Mouse (Mus musculus) hindbrain, embryonic 12.5 days (tissue): ENCODE data around the gene Rftn1. TPM values are rescaled to one million over a fixed set of nuclear protein-coding genes. Genes with fewer than 3 reads are reported as not detected.

Experiments
- ATAC-seq: fragments of 200-750 bp; cut with Nextera tagmentation; 2 replicates; pipeline ENCODE4 v1.8.0; 2017; ENCODE audit warnings: moderate TSS enrichment; ENCODE audit not compliant: low FRiP score
- H3K27ac ChIP-seq: fragments of 300-500 bp; sonication (generic); 2 replicates; pipeline ENCODE4 v1.5.1; 2016; ENCODE audit warnings: mild to moderate bottlenecking
- H3K27me3 ChIP-seq: fragments of 300-500 bp; sonication (generic); 2 replicates; pipeline ENCODE4 v1.6.1; 2016; ENCODE audit warnings: mild to moderate bottlenecking
- H3K36me3 ChIP-seq: fragments of 300-500 bp; sonication (generic); 2 replicates; pipeline ENCODE4 v1.6.1; 2016; ENCODE audit warnings: mild to moderate bottlenecking
- H3K4me1 ChIP-seq: fragments of 300-500 bp; sonication (generic); 2 replicates; pipeline ENCODE4 v1.6.1; 2016
- H3K4me2 ChIP-seq: fragments of 300-500 bp; sonication (generic); replicated peaks from 2 replicates; pipeline ENCODE4 v1.6.1; 2016; ENCODE audit warnings: mild to moderate bottlenecking
- H3K4me3 ChIP-seq: fragments of 300-500 bp; sonication (generic); 2 replicates; pipeline ENCODE4 v1.5.1; 2016; ENCODE audit warnings: mild to moderate bottlenecking
- H3K9ac ChIP-seq: fragments of 300-500 bp; sonication (generic); 2 replicates; pipeline ENCODE4 v1.6.1; 2016; ENCODE audit warnings: mild to moderate bottlenecking, moderate library complexity
- H3K9me3 ChIP-seq: fragments of 300-500 bp; sonication (generic); replicated peaks from 2 replicates; pipeline ENCODE4 v1.6.1; 2016; ENCODE audit warnings: mild to moderate bottlenecking
- WGBS: fragments of 180-500 bp; shearing (Covaris S2); methylation state at CpG from one replicate; pipeline ENCODE4 v1.1.7; 2016; 5-methylcytosine and 5-hydroxymethylcytosine counted together
- polyA plus RNA-seq: library from polyadenylated mRNA; unstranded; fragments of >200 nt; fragmentation: Nextera tagmentation; extraction: Ambion mirVana; gene quantifications from 2 replicates; pipeline ENCODE4 v1.2.1, GENCODE M21; 2016

Gene Rftn1
- polyA plus RNA-seq, 1 experiment from 2014 or later: 8.3 TPM

- no peak overlapping the region for H3K4me2 ChIP-seq
- no peak overlapping the region for H3K4me3 ChIP-seq
- no peak overlapping the region for H3K9ac ChIP-seq
- no peak for ATAC-seq
- no peaks in the 10 kb centered on the region for H3K4me1 ChIP-seq
- 77% methylated on average over 8 of the region's 8 CpGs for WGBS
- no peaks in the 10 kb centered on the region for H3K36me3 ChIP-seq
- H3K27me3 ChIP-seq: no peaks in the 10 kb centered on the region
- no peak overlapping the region for H3K27ac ChIP-seq
- no peaks in the 10 kb centered on the region for H3K9me3 ChIP-seq
These were observed 200.9 kb downstream of the Rftn1 start for GRCm38 (mm10) chr17:49989583-49989982.

- Histone ChIP-seq H3K9me3 (no peaks in the 10 kb centered on the region), H3K4me1 (no peaks in the 10 kb centered on the region), H3K27ac (no peak overlapping the region), H3K4me3 (no peak overlapping the region), H3K4me2 (no peak overlapping the region), H3K9ac (no peak overlapping the region), H3K36me3 (no peaks in the 10 kb centered on the region), H3K27me3 (no peaks in the 10 kb centered on the region)
- 93% methylated on average over 6 of the region's 6 CpGs for WGBS
- ATAC-seq: no peak
These were observed 203.4 kb downstream of the Rftn1 start for GRCm38 (mm10) chr17:49987095-49987494.

- Histone ChIP-seq H3K4me3 (no peak overlapping the region), H3K9ac (no peak overlapping the region), H3K9me3 (0 out of 2 replicates have a peak, but pooled peaks cover 10% of the 10 kb centered on the region), H3K4me1 (no peaks in the 10 kb centered on the region), H3K27me3 (no peaks in the 10 kb centered on the region), H3K36me3 (no peaks in the 10 kb centered on the region), H3K27ac (no peak overlapping the region), H3K4me2 (no peak overlapping the region)
- ATAC-seq: no peak
- 78% methylated on average over 5 of the region's 5 CpGs for WGBS
These were observed 207.0 kb downstream of the Rftn1 start for GRCm38 (mm10) chr17:49983478-49983877.

- no peaks in the 10 kb centered on the region for H3K36me3 ChIP-seq
- no peak overlapping the region for H3K4me3 ChIP-seq
- no peaks in the 10 kb centered on the region for H3K27me3 ChIP-seq
- no peak overlapping the region for H3K27ac ChIP-seq
- no peak overlapping the region for H3K4me2 ChIP-seq
- WGBS: 84% methylated on average over 6 of the region's 6 CpGs
- H3K9me3 ChIP-seq: 0 out of 2 replicates have a peak, but pooled peaks cover 10% of the 10 kb centered on the region
- no peaks in the 10 kb centered on the region for H3K4me1 ChIP-seq
- ATAC-seq: no peak
- no peak overlapping the region for H3K9ac ChIP-seq
These were observed 207.7 kb downstream of the Rftn1 start for GRCm38 (mm10) chr17:49982611-49983390.

GRCm38 (mm10) chr17:49981591-49981990 is 208.9 kb downstream of the Rftn1 start:
- H3K4me1 ChIP-seq: no peaks in the 10 kb centered on the region
- 0 out of 2 replicates have a peak, but pooled peaks cover 10% of the 10 kb centered on the region for H3K9me3 ChIP-seq
- H3K4me3 ChIP-seq: no peak overlapping the region
- no peak overlapping the region for H3K27ac ChIP-seq
- no peak overlapping the region for H3K4me2 ChIP-seq
- no peak for ATAC-seq
- no peaks in the 10 kb centered on the region for H3K27me3 ChIP-seq
- WGBS: 96% methylated on average over 4 of the region's 4 CpGs
- no peaks in the 10 kb centered on the region for H3K36me3 ChIP-seq
- no peak overlapping the region for H3K9ac ChIP-seq

GRCm38 (mm10) chr17:49979761-49980285 is 210.7 kb downstream of the Rftn1 start:
- H3K27me3 ChIP-seq: no peaks in the 10 kb centered on the region
- 0 out of 2 replicates have a peak, but pooled peaks cover 10% of the 10 kb centered on the region for H3K9me3 ChIP-seq
- 95% methylated on average over 4 of the region's 4 CpGs for WGBS

GRCm38 (mm10) chr17:49977424-49977790 is 213.1 kb downstream of the Rftn1 start:
- Histone ChIP-seq H3K9me3 (0 out of 2 replicates have a peak, but pooled peaks cover 10% of the 10 kb centered on the region), H3K4me1 (no peaks in the 10 kb centered on the region), H3K9ac (no peak overlapping the region), H3K27me3 (no peaks in the 10 kb centered on the region), H3K4me3 (no peak overlapping the region), H3K4me2 (no peak overlapping the region), H3K36me3 (no peaks in the 10 kb centered on the region), H3K27ac (no peak overlapping the region)
- WGBS: 80% methylated on average over 3 of the region's 3 CpGs
- no peak for ATAC-seq

More at GRCm38 (mm10) chr17:49979761-49980285, 210.7 kb downstream of the Rftn1 start:
- no peaks in the 10 kb centered on the region for H3K36me3 ChIP-seq
- H3K4me1 ChIP-seq: no peaks in the 10 kb centered on the region
- H3K4me3 ChIP-seq: no peak overlapping the region
- ATAC-seq: no peak
- H3K4me2 ChIP-seq: no peak overlapping the region
- H3K9ac ChIP-seq: no peak overlapping the region
- H3K27ac ChIP-seq: no peak overlapping the region

GRCm38 (mm10) chr17:49976678-49977423 is 213.6 kb downstream of the Rftn1 start:
- Histone ChIP-seq H3K4me3 (no peak overlapping the region), H3K36me3 (no peaks in the 10 kb centered on the region), H3K9me3 (0 out of 2 replicates have a peak, but pooled peaks cover 10% of the 10 kb centered on the region), H3K4me1 (no peaks in the 10 kb centered on the region), H3K27ac (no peak overlapping the region), H3K4me2 (no peak overlapping the region), H3K9ac (no peak overlapping the region), H3K27me3 (no peaks in the 10 kb centered on the region)
- WGBS: 82% methylated on average over 4 of the region's 4 CpGs
- ATAC-seq: no peak

- no peaks in the 10 kb centered on the region for H3K4me1 ChIP-seq
- no peak overlapping the region for H3K27ac ChIP-seq
- ATAC-seq: no peak
- H3K27me3 ChIP-seq: no peaks in the 10 kb centered on the region
- H3K9ac ChIP-seq: no peak overlapping the region
- no peak overlapping the region for H3K4me2 ChIP-seq
- no peak overlapping the region for H3K4me3 ChIP-seq
- 67% methylated on average over 7 of the region's 7 CpGs for WGBS
- 0 out of 2 replicates have a peak, but pooled peaks cover 9% of the 10 kb centered on the region for H3K9me3 ChIP-seq
- no peaks in the 10 kb centered on the region for H3K36me3 ChIP-seq
These were observed 215.0 kb downstream of the Rftn1 start for GRCm38 (mm10) chr17:49975481-49975880.

- H3K4me3 ChIP-seq: no peak overlapping the region
- no peaks in the 10 kb centered on the region for H3K36me3 ChIP-seq
- no peak overlapping the region for H3K27ac ChIP-seq
- H3K4me1 ChIP-seq: no peaks in the 10 kb centered on the region
- H3K9ac ChIP-seq: no peak overlapping the region
- ATAC-seq: no peak
- no peaks in the 10 kb centered on the region for H3K27me3 ChIP-seq
- H3K9me3 ChIP-seq: 0 out of 2 replicates have a peak, but pooled peaks cover 9% of the 10 kb centered on the region
- whole genome bisulfite sequencing: 84% methylated on average over 6 of the region's 6 CpGs
- no peak overlapping the region for H3K4me2 ChIP-seq
These were observed 215.5 kb downstream of the Rftn1 start for GRCm38 (mm10) chr17:49974996-49975395.

GRCm38 (mm10) chr17:49972164-49972563 is 218.3 kb downstream of the Rftn1 start:
- ATAC-seq: no peak

GRCm38 (mm10) chr17:49971057-49971456 is 219.4 kb downstream of the Rftn1 start:
- H3K27me3 ChIP-seq: no peaks in the 10 kb centered on the region
- no peak for ATAC-seq
- no peaks in the 10 kb centered on the region for H3K4me1 ChIP-seq
- H3K4me2 ChIP-seq: no peak overlapping the region
- H3K27ac ChIP-seq: no peak overlapping the region
- no peak overlapping the region for H3K9ac ChIP-seq
- H3K9me3 ChIP-seq: 0 out of 2 replicates have a peak, but pooled peaks cover 6% of the 10 kb centered on the region
- H3K4me3 ChIP-seq: no peak overlapping the region
- H3K36me3 ChIP-seq: no peaks in the 10 kb centered on the region

More at GRCm38 (mm10) chr17:49972164-49972563, 218.3 kb downstream of the Rftn1 start:
- 85% methylated on average over 1 of the region's 1 CpGs for WGBS
- Histone ChIP-seq H3K9me3 (0 out of 2 replicates have a peak, but pooled peaks cover 6% of the 10 kb centered on the region), H3K27ac (no peak overlapping the region), H3K9ac (no peak overlapping the region), H3K4me3 (no peak overlapping the region), H3K4me2 (no peak overlapping the region), H3K36me3 (no peaks in the 10 kb centered on the region), H3K27me3 (no peaks in the 10 kb centered on the region), H3K4me1 (no peaks in the 10 kb centered on the region)
